Mouse (Mus musculus) heart, adult 2 months (tissue): ENCODE measurements around the gene Mettl24. TPM values are rescaled to one million over a fixed set of nuclear protein-coding genes. Genes with fewer than 3 reads are reported as not detected.
"Not testable (repeated sequence)": the region's sequence is repeated elsewhere in the genome, so short reads cannot be mapped to it uniquely, and the experiment has no call there.

Source experiments
- DNase-seq, 2 experiments: peaks; one replicate each; pipeline ENCODE4 v3.0.0; 2021
- H3K27ac ChIP-seq: fragments of 200-600 bp; 2 replicates; pipeline ENCODE4 v1.8.1; 2022
- H3K27me3 ChIP-seq: fragments of 200-500 bp; 2 replicates; pipeline ENCODE4 v1.6.1; 2012; ENCODE audit warnings: mild to moderate bottlenecking, low read length, inconsistent platforms, mixed read lengths; ENCODE audit not compliant: control insufficient read depth, insufficient read depth
- H3K36me3 ChIP-seq: fragments of 200-500 bp; 2 replicates; pipeline ENCODE4 v1.6.1; 2012; ENCODE audit warnings: low read length, inconsistent platforms; ENCODE audit not compliant: control insufficient read depth, insufficient read depth
- H3K4me1 ChIP-seq: fragments of 200-500 bp; 2 replicates; pipeline ENCODE4 v1.6.1; 2011; ENCODE audit warnings: low read length; ENCODE audit not compliant: control insufficient read depth, insufficient read depth
- H3K4me3 ChIP-seq: fragments of 200-600 bp; 2 replicates; pipeline ENCODE4 v1.8.1; 2022
- H3K79me2 ChIP-seq: fragments of 200-500 bp; replicated peaks from 2 replicates; pipeline ENCODE4 v1.6.1; 2012; ENCODE audit warnings: mild to moderate bottlenecking, inconsistent platforms, low read length, moderate library complexity, mixed read lengths; ENCODE audit not compliant: control insufficient read depth, insufficient read depth
- H3K9ac ChIP-seq: fragments of 200-500 bp; 2 replicates; pipeline ENCODE4 v1.6.1; 2012; ENCODE audit warnings: low read depth, mild to moderate bottlenecking, control low read depth, inconsistent platforms, low read length, mixed read lengths
- CTCF ChIP-seq: fragments of 200-600 bp; IDR thresholded peaks from 2 replicates; pipeline ENCODE4 v1.8.1; 2022; ENCODE audit warnings: antibody characterized with exemption, mild to moderate bottlenecking, moderate library complexity
- EP300 ChIP-seq: fragments of 200-500 bp; IDR thresholded peaks from 2 replicates; pipeline ENCODE4 v1.6.1; 2011; ENCODE audit warnings: low read depth, low read length, control low read depth; ENCODE audit not compliant: insufficient read depth
- POLR2A ChIP-seq: fragments of 200-500 bp; IDR thresholded peaks from 2 replicates; pipeline ENCODE4 v1.6.1; 2011; ENCODE audit warnings: mild to moderate bottlenecking, low read depth, low read length, control low read depth; ENCODE audit not compliant: insufficient read depth
- WGBS: fragments of 180-500 bp; shearing (Covaris S2); methylation state at CpG from one replicate; pipeline ENCODE4 v1.1.7; 2018; 5-methylcytosine and 5-hydroxymethylcytosine counted together
- intact Hi-C: fragments of 180-260 bp; cut with DNase I; formaldehyde crosslinking; loops from one replicate; pipeline ENCODE4 v1.15.1; 2025
- polyA plus RNA-seq: library from polyadenylated mRNA; depleted of rRNA; stranded (reverse); fragments of >200 nt; gene quantifications from 2 replicates; pipeline ENCODE4 v1.2.3, GENCODE M21; 2012
- total RNA-seq, 2 experiments: library from RNA; stranded (reverse); gene quantifications; 2 replicates each; pipeline ENCODE4 v1.2.3; 2021

The Mettl24 gene
- total and polyA plus RNA-seq, 3 experiments, result 0.89 to 1.3 (median 1.2) TPM

GRCm38 (mm10) chr10:40805221-40805620 lies 122.1 kb downstream of the Mettl24 start:
- Histone ChIP-seq H3K36me3 (no peaks in the 10 kb centered on the region), H3K4me1 (no peaks in the 10 kb centered on the region), H3K79me2 (no peaks in the 10 kb centered on the region), H3K4me3 (no peak overlapping the region), H3K9ac (no peak overlapping the region), H3K27ac (no peak overlapping the region), H3K27me3 (no peaks in the 10 kb centered on the region)
- intact Hi-C loops, result no loop called here
- no peak for TF ChIP-seq CTCF
- no peak for TF ChIP-seq POLR2A
- TF ChIP-seq EP300, result no peak
- no peak for DNase-seq
- 63% methylated on average over 1 of the region's 1 CpGs for WGBS

DNA sequence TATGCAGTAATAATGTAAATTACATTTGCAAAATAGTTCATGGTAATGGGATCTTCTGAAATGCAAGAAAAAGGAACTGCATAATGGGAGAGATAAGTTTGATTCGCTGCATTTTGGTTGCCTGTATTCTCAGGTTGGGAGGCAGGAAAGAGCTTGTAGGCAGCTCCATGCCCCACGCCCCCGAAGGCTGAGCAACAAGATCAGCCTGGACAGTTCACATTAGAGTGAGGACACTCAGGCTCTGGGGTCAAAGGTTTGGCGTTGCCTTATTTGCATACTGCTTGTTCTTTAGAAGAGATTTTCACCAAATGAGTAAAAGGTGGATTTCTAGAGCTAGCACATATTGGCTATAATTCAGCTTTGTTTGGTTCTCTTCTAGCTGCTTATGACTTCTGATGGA lies 123.1 kb downstream of the Mettl24 start:
- Histone ChIP-seq H3K36me3 (no peaks in the 10 kb centered on the region), H3K4me1 (no peaks in the 10 kb centered on the region), H3K4me3 (no peak overlapping the region), H3K27me3 (no peaks in the 10 kb centered on the region), H3K9ac (no peak overlapping the region), H3K79me2 (no peaks in the 10 kb centered on the region), H3K27ac (no peak overlapping the region)
- 87% methylated on average over 4 of the region's 4 CpGs for WGBS
- no peak for TF ChIP-seq EP300
- TF ChIP-seq POLR2A, result no peak
- no peak for TF ChIP-seq CTCF
- DNase-seq, result no peak
- intact Hi-C loops, result no loop called here

DNA sequence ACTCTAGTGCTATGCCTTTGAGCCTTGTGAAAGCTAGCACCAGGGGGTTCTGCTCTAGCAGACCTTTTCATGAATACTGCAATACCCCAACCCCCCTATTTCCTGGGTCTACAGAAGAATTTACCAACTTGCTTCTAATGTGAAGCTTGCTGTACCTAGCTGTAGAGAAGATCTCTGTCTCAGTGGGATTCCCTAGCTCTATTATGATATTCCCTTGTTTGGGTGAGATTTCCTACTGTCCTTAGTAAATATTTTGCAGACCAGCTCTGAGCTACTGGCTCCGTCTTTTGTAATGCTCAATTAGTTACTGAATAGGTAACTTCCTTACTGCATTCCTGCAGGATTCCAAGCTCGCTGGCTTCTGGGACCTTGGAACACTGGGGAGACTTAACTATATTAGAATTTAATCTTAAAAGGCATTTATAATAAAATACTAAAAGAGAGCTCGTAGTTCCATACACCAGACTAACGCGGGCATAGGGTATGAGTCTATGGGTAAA lies 126.4 kb downstream of the Mettl24 start:
- H3K27me3 ChIP-seq, H3K4me3 ChIP-seq, H3K36me3 ChIP-seq, H3K79me2 ChIP-seq, intact Hi-C loops, H3K27ac ChIP-seq, H3K9ac ChIP-seq, DNase-seq, H3K4me1 ChIP-seq: not testable (repeated sequence)
- 52% methylated on average over 5 of the region's 5 CpGs for WGBS

DNA sequence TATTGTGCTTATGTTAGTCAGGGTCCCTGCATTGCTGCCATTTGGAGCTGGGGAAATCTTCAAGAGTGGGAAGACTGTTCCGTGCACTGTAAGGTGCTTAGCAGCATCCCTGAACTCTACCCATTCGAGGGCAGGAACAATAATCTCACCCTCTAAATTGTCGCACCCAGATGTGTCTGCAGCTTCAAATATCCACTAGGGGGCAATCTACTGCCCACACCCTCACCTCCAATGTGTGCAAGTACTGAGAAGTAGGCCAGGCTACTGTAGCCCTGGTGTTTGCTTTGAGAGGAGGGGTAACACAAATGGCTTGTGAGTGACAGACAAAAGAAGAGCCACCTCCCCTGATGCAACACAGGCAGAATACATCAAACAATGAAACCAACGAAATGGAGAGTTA lies 130.5 kb downstream of the Mettl24 start:
- TF ChIP-seq CTCF (peak; percentile 52), EP300 (no peak)
- Histone ChIP-seq H3K27me3 (no peaks in the 10 kb centered on the region), H3K36me3 (no peaks in the 10 kb centered on the region), H3K9ac (no peak overlapping the region), H3K4me3 (no peak overlapping the region), H3K79me2 (no peaks in the 10 kb centered on the region), H3K27ac (no peak overlapping the region), H3K4me1 (no peaks in the 10 kb centered on the region)
- WGBS, result 75% methylated on average over 4 of the region's 4 CpGs
- DNase-seq, result no peak
- intact Hi-C loops, result no loop called here

GRCm38 (mm10) chr10:40816471-40816870 lies 133.4 kb downstream of the Mettl24 start:
- intact Hi-C loops, result no loop called here
- H3K9ac ChIP-seq, result no peak overlapping the region
- no peak overlapping the region for H3K27ac ChIP-seq
- no peaks in the 10 kb centered on the region for H3K79me2 ChIP-seq
- TF ChIP-seq EP300 (no peak), POLR2A (no peak), CTCF (no peak)
- no peaks in the 10 kb centered on the region for H3K4me1 ChIP-seq
- no peak overlapping the region for H3K4me3 ChIP-seq
- no peak for DNase-seq
- no peaks in the 10 kb centered on the region for H3K36me3 ChIP-seq
- WGBS, result 57% methylated on average over 6 of the region's 6 CpGs
- H3K27me3 ChIP-seq, result no peaks in the 10 kb centered on the region

DNA sequence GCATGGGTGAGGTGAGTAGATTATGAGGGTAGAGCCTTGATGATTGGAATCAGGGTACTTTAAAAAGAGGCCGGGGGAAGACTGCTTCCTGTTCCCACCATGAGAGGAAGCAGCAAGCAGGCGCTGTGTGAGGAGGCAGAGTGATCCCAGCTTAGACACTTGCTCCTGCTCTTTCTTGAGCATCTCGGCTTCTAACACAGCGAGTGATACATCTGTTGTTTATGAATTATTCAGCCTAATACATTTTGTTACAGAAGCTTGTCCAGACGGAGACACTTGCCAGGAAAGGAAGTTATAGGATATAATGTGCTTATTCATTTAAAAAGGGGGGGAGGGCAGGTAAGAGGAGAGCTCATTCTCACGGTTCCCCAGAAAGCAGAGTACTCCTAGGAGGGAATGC lies 142.9 kb downstream of the Mettl24 start:
- H3K36me3 ChIP-seq, result no peaks in the 10 kb centered on the region
- 75% methylated on average over 6 of the region's 6 CpGs for WGBS
- TF ChIP-seq POLR2A, result no peak
- TF ChIP-seq CTCF, result no peak
- TF ChIP-seq EP300, result no peak
- H3K9ac ChIP-seq, result no peak overlapping the region
- H3K4me1 ChIP-seq, result no peaks in the 10 kb centered on the region
- H3K4me3 ChIP-seq, result no peak overlapping the region
- intact Hi-C loops, result no loop called here
- H3K79me2 ChIP-seq, result no peaks in the 10 kb centered on the region
- no peak overlapping the region for H3K27ac ChIP-seq
- H3K27me3 ChIP-seq, result no peaks in the 10 kb centered on the region
- no peak for DNase-seq

DNA sequence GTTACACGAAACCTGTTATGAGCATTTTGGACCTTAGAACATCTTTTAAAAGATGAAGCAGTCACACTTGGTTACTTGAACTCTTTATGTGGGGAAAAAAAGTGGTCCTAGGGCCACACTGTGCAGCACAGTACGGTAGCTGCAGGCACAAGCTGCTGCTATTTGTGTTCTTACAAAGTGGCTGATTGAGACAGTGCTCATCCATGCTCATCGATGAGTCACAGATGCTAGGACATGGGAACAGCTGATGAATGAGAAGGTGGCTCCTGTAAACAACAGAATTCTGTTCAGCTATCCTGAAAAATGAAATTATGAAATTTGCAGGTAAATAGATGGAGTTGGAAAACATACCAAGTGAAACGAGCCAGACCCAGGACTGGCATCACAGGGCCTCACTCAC lies 144.6 kb downstream of the Mettl24 start:
- no peak for DNase-seq
- no peaks in the 10 kb centered on the region for H3K4me1 ChIP-seq
- H3K9ac ChIP-seq, result no peak overlapping the region
- H3K79me2 ChIP-seq, result no peaks in the 10 kb centered on the region
- no peak overlapping the region for H3K4me3 ChIP-seq
- intact Hi-C loops, result no loop called here
- no peak for TF ChIP-seq EP300
- TF ChIP-seq CTCF, result no peak
- no peak for TF ChIP-seq POLR2A
- no peaks in the 10 kb centered on the region for H3K36me3 ChIP-seq
- 89% methylated on average over 4 of the region's 4 CpGs for WGBS
- H3K27me3 ChIP-seq, result no peaks in the 10 kb centered on the region
- no peak overlapping the region for H3K27ac ChIP-seq
